Mouse (Mus musculus) heart, postnatal 0 days (tissue): ENCODE data around the gene Dtd2. TPM values are rescaled to one million over a fixed set of nuclear protein-coding genes. Genes with fewer than 3 reads are reported as not detected.

ENCODE experiments used
- ATAC-seq: fragments of 200-750 bp; cut with Nextera tagmentation; 2 replicates; pipeline ENCODE4 v1.8.0; 2017; ENCODE audit warnings: low read depth, moderate number of reproducible peaks, moderate library complexity; ENCODE audit not compliant: insufficient read depth
- DNase-seq: peaks from one replicate; pipeline ENCODE4 v3.0.0-alpha.2; 2016; ENCODE audit warnings: low spot score
- H3K27ac ChIP-seq: fragments of 300-500 bp; sonication (generic); 2 replicates; pipeline ENCODE4 v1.5.1; 2014; ENCODE audit warnings: low read depth, mild to moderate bottlenecking
- H3K27me3 ChIP-seq: fragments of 300-500 bp; sonication (generic); 2 replicates; pipeline ENCODE4 v1.6.1; 2014; ENCODE audit warnings: low read length, mixed read lengths; ENCODE audit not compliant: control insufficient read depth, insufficient read depth
- H3K36me3 ChIP-seq: fragments of 300-500 bp; sonication (generic); replicated peaks from 2 replicates; pipeline ENCODE4 v1.6.1; 2014; ENCODE audit warnings: low read length, mixed read lengths; ENCODE audit not compliant: control insufficient read depth, insufficient read depth
- H3K4me1 ChIP-seq: fragments of 300-500 bp; sonication (generic); 2 replicates; pipeline ENCODE4 v1.6.1; 2014; ENCODE audit warnings: antibody characterized with exemption; ENCODE audit not compliant: control insufficient read depth, insufficient read depth
- H3K4me2 ChIP-seq: fragments of 300-500 bp; sonication (generic); 2 replicates; pipeline ENCODE4 v1.6.1; 2014; ENCODE audit warnings: low read depth, mild to moderate bottlenecking, low read length, moderate library complexity
- H3K4me3 ChIP-seq: fragments of 300-500 bp; sonication (generic); 2 replicates; pipeline ENCODE4 v1.5.1; 2014; ENCODE audit warnings: low read depth, low read length
- H3K9ac ChIP-seq: fragments of 300-500 bp; sonication (generic); replicated peaks from 2 replicates; pipeline ENCODE4 v1.6.1; 2014; ENCODE audit warnings: low read depth, low read length, mixed read lengths
- H3K9me3 ChIP-seq: fragments of 300-500 bp; sonication (generic); replicated peaks from 2 replicates; pipeline ENCODE4 v1.6.1; 2016; ENCODE audit warnings: low read length; ENCODE audit not compliant: control insufficient read depth
- CTCF ChIP-seq: IDR thresholded peaks from 2 replicates; pipeline ENCODE4 v1.5.1; 2016; ENCODE audit warnings: antibody characterized with exemption, control low read depth, low read depth
- EP300 ChIP-seq: IDR thresholded peaks from 2 replicates; pipeline ENCODE4 v1.6.1; 2016; ENCODE audit warnings: antibody characterized with exemption, low read depth
- WGBS: fragments of 180-500 bp; shearing (Covaris S2); extraction: QIAGEN DNeasy Blood & Tissue Kit; methylation state at CpG from one replicate; pipeline ENCODE4 v1.1.7; 2014; 5-methylcytosine and 5-hydroxymethylcytosine counted together
- polyA plus RNA-seq: library from polyadenylated mRNA; unstranded; fragments of >200 nt; fragmentation: Nextera tagmentation; extraction: Ambion mirVana; gene quantifications from 2 replicates; pipeline ENCODE4 v1.2.1, GENCODE M21; 2015
- total RNA-seq: library from RNA; depleted of rRNA; stranded (reverse); fragments of >200 nt; gene quantifications from 2 replicates; pipeline ENCODE4 v1.2.3, GENCODE M21; 2014; ENCODE audit warnings: low replicate concordance

Gene Dtd2
- total and polyA plus RNA-seq, 2 experiments from 2014 or later: 20.3 to 24.7 TPM

DNA sequence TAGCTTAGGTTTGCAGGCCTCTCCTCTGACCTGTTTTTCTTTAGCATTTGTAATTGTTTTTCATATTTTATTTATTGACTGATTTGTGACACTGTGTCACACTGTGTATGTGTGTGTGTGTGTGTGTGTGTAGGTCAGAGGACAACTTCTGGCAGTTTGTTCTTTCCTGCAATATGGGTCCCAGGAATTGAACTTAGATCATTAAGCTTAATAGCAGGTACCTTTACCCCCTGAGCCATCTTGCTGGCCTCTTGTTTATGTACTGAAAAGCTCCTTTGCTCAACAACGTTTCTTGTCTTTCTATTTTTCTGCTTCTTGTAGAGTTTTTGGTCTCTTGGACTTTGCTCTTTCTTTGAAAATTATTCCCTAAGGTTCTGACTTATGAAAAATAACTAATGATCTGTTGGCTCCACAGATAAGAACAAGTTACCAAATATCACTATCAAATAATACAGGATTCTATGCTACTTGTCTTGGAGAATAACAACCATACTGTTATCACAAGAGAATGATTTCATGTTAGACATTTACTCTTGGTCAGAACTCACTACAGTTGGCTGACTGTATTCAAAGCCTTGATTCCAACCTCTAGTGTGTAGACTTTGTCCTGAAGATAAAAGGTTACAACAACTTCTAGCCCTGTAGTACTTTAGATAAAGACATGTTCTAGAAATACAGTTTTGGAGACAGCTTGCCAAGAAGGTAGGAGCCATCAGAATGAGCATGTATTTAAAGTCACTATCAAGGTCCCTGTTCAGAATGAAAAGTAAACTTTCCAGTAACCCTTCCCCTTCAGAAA, 10.4 kb downstream of the Dtd2 start:
- no peak for ATAC-seq
- DNase-seq: no peak
- Histone ChIP-seq H3K4me3 (no peak overlapping the region), H3K4me2 (no peak overlapping the region), H3K27ac (no peak overlapping the region), H3K9ac (no peak overlapping the region), H3K27me3 (no peaks in the 10 kb centered on the region), H3K4me1 (0 out of 2 replicates have a peak, but pooled peaks cover 3% of the 10 kb centered on the region), H3K9me3 (no peaks in the 10 kb centered on the region), H3K36me3 (peaks cover 33% of the 10 kb centered on the region)
- 79% methylated on average over 1 of the region's 1 CpGs for WGBS
- TF ChIP-seq EP300 (no peak), CTCF (no peak)

DNA sequence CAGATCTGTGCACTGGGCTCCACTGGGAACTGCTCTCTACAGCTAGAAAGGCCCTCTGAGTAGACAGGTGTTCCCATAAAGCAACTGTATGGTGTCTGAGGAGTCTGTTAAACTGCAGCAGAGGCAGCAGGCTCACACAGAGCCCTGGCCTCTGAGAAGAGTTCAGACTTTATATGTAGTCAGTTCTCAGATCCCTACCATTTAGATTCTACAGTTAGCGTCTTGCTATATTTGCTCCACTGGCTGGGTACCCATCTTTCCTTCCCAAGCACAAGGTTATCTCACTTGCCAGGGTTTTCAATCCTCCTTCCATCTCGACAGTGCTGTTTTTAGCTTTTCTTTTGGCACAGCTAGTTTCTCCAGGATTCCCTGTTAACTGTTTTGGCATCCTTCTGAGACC, 15.7 kb downstream of the Dtd2 start:
- H3K27ac ChIP-seq: no peak overlapping the region
- TF ChIP-seq EP300 (no peak), CTCF (no peak)
- no peak overlapping the region for H3K4me2 ChIP-seq
- peaks cover 5% of the 10 kb centered on the region for H3K36me3 ChIP-seq
- H3K9me3 ChIP-seq: no peaks in the 10 kb centered on the region
- ATAC-seq: no peak
- WGBS: 53% methylated on average over 2 of the region's 2 CpGs
- no peak overlapping the region for H3K4me3 ChIP-seq
- no peaks in the 10 kb centered on the region for H3K27me3 ChIP-seq
- peaks cover 5% of the 10 kb centered on the region; the same call in 1 of the 2 replicates for H3K4me1 ChIP-seq
- no peak for DNase-seq
- no peak overlapping the region for H3K9ac ChIP-seq

DNA sequence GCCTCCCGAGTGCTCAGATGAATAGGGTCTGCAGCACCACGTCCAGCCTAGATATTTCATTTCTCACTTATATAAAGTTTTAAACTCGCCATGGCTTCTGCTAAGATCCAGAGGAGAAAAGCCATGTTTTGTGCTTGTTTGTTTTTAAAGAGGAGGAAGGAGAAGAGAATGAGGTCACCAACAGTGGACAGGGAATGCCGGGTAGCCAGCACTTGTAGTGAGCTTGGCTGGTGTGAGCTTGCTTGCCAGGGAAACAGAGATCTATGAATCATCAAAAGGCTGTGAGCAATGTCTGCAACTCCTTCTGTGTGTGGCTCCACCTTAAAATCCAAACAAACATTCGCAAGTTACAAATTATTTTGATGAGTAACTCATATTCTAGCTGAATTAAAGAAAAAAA, 17.8 kb downstream of the Dtd2 start:
- no peak overlapping the region for H3K4me2 ChIP-seq
- TF ChIP-seq CTCF (no peak), EP300 (no peak)
- H3K9me3 ChIP-seq: no peaks in the 10 kb centered on the region
- H3K27ac ChIP-seq: no peak overlapping the region
- ATAC-seq (no peak), DNase-seq (no peak)
- peaks cover 8% of the 10 kb centered on the region; the same call in 1 of the 2 replicates for H3K4me1 ChIP-seq
- WGBS: 73% methylated on average over 5 of the region's 5 CpGs
- H3K4me3 ChIP-seq: no peak overlapping the region
- peaks cover 2% of the 10 kb centered on the region; the same call in 1 of the 2 replicates for H3K36me3 ChIP-seq
- H3K27me3 ChIP-seq: no peaks in the 10 kb centered on the region
- no peak overlapping the region for H3K9ac ChIP-seq

DNA sequence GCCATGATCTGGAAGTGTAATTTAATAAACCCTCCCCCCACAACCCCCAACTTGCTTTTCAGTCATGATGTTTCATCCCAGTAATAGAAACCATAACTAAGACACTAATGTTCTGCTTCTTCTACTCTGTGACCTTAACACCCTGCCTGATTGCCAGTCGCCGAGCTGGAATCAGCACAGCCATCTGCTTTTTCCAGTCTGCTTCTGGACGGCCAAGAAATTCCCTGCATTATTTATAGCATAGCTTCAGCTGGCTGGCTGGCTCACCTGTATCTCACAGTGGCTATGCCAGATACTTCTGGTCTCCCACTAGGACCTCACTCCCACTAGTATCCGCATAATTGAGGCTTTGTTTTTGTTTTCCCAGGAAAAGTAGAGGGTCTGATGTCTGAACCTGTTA, 20.5 kb downstream of the Dtd2 start:
- 24% methylated on average over 4 of the region's 4 CpGs for WGBS
- no peak for TF ChIP-seq EP300
- TF ChIP-seq CTCF: no peak
- peaks cover 8% of the 10 kb centered on the region; the same call in 1 of the 2 replicates for H3K4me1 ChIP-seq

DNA sequence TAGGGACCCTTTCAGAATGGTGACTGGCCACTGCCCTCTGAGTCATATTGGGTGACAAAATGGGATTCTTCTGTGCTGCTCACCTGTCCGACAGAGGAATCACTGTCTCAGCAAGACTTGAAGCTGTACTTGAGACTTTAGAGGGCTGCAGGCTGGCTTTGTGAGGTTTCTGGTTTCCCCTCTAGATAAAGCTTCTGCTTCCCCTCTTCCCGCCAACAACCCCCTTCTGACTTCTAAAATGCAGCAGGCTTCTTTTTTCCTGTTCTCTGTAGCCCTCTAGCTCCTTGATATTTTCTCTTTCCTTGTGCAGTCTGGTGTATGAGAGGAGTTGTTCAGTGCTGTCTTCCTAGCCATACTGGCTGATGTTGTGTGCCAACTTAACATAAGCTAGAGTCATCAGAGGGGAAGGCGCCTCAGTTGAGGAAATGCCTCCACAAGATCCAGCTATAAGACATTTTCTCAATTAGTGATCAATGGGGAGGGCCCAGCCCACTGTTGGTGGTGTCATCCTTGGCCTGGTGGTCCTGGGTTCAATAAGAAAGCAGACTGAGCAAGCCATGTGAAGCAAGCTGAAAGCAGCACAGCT, 21.0 kb downstream of the Dtd2 start:
- H3K36me3 ChIP-seq: no peaks in the 10 kb centered on the region
- DNase-seq: no peak
- H3K27me3 ChIP-seq: no peaks in the 10 kb centered on the region
- WGBS: 81% methylated on average over 3 of the region's 3 CpGs
- H3K4me2 ChIP-seq: no peak overlapping the region
- no peak overlapping the region for H3K4me3 ChIP-seq
- no peak overlapping the region; the same call in 1 of the 2 replicates for H3K27ac ChIP-seq
- no peaks in the 10 kb centered on the region for H3K9me3 ChIP-seq
- H3K9ac ChIP-seq: no peak overlapping the region
- ATAC-seq: no peak
- TF ChIP-seq CTCF: no peak
- TF ChIP-seq EP300: no peak
- peaks cover 8% of the 10 kb centered on the region; the same call in 1 of the 2 replicates for H3K4me1 ChIP-seq

More for the DNA sequence above, 20.5 kb downstream of the Dtd2 start:
- H3K27me3 ChIP-seq: no peaks in the 10 kb centered on the region
- no peak overlapping the region for H3K9ac ChIP-seq
- ATAC-seq (no peak), DNase-seq (no peak)
- no peak overlapping the region for H3K4me2 ChIP-seq
- no peak overlapping the region; the same call in 1 of the 2 replicates for H3K27ac ChIP-seq
- no peaks in the 10 kb centered on the region for H3K36me3 ChIP-seq
- no peak overlapping the region for H3K4me3 ChIP-seq
- H3K9me3 ChIP-seq: no peaks in the 10 kb centered on the region
